Mouse (Mus musculus): ENCODE measurements around the gene Myl10.

The Myl10 gene

DNA sequence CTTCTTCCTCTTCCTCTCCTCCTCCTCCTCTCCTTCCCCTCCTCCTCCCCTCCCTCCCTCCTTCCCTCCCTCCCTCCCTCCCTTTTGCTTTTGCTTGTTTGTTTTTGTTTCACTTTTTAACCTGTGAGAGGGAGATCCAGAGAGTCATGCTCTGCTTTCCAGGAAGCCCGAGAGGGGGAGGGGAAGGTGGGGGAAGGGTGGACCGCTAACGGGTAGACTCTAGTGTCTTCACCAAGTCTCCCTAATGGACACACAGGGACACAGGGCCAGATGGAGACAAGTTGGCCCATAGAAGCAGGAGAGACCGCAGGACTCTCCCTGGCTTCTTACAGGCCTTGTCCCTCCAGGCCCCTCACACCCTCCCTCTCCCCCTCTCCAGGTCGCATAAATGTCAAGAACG lies 2.0 kb downstream of the Myl10 start:
- no peak for TF ChIP-seq GATA4 (IDR thresholded peaks at IDR 0.05; ENCODE audit: insufficient replicate concordance, low read length)

DNA sequence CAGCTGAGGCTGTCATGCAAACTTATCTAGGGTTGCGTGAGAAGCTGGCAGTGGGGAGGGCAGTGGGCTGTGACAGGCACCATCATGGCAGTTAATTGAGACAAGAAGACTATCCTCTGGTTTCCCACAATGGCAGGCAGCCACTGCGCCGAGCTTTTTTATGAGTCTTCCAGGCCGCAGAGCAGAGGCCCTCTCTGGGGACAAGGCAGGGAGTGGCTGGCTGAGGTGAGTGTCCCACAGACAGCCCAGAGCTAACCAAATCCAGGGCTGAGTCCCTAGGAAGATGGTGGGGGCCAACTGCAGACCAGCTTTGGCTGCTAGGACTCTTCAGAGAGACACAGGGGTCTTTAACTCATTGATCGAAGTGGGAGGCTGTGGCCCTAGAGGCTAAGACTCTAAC lies 3.6 kb downstream of the Myl10 start:
- TF ChIP-seq GATA4 (IDR thresholded peaks at IDR 0.05; ENCODE audit: insufficient replicate concordance, low read length) = no peak

DNA sequence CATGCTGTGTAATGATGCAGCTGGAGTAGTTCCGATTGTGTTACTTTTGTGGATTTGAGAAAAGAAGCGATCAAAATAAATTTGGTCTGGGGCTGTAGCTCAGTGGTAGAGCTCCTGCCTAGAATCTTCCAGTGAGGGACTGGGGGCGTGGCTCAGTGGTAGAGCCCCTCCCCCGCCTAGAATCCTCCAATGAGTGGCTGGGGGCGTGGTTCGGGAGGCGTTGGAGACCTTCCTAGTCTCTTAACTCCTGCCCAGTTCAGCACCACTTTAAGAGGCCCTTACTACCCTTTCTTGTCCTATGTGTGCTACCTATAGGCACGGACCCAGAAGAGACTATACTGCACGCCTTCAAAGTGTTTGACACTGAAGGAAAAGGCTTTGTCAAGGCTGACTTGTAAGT lies 4.7 kb downstream of the Myl10 start:
- no peak for TF ChIP-seq GATA4 (IDR thresholded peaks at IDR 0.05; ENCODE audit: insufficient replicate concordance, low read length)

DNA sequence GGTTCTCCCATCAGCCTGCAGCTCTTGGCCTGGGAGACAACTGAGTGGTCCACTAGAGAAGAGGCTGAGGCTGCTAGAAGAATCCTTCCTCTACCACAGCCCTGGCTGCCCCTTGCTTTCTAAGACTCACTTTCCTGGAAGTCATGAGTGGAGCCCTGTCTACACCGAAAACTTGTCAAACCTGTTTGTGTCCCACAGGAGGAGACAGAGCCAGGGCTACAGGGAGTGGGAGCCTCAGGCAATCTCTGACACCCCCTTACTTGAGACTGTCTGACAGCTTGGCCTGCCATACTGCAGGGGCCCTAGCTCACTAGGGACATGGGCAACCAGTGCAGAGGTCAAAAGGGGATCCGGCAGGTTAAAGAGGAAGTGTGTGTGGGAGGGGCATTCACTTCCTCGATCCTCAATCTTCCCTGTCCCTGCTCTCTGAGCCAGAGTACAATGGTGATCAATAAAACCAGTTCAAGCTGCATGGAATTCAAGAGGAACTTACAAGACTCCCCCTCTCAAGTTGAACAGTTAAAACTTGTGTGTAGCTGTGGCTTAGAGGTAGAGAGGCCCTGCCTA lies 9.3 kb downstream of the Myl10 start:
- no peak for TF ChIP-seq GATA4 (IDR thresholded peaks at IDR 0.05; ENCODE audit: insufficient replicate concordance, low read length)

DNA sequence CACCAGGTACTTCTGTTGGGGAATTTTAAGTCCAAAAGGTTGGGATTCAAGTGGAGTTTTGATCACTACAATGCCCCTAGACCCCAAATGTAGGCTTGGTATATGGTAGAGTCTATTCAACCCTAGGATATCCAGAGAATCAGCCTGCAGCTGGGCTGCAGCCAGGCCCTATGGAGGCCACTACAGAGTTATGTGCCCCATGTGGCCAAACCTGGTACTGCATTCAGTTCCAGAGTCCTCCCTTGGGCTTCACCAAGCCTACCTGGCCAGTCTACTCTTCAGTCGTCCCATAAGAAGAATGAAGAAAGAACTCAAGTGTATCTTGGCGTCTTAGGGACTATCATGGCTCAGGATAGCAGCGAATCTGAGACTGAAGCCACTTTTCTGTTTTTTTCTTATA lies 10.8 kb downstream of the Myl10 start:
- no peak for TF ChIP-seq GATA4 (IDR thresholded peaks at IDR 0.05; ENCODE audit: insufficient replicate concordance, low read length)

DNA sequence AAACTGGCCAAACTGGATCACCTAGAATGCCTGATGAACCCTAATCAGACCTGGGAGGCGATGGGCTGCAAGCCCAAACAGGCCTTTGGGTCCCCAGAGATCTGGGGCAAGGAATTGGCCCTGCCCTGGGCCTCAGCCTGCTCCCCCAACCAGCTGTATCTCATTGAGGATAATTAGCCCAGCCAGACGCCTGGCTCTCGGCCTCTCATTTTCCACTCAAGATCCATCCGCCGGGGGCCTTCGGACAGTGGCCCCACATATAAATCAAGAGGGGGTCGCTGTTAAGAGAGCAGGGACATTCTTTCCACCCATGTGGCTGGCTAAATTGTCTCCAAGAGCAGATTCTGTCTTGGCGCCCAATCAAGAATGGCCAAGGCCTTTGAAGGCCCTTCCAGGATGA lies 11.2 kb downstream of the Myl10 start:
- TF ChIP-seq GATA4 (IDR thresholded peaks at IDR 0.05; ENCODE audit: insufficient replicate concordance, low read length) = no peak

DNA sequence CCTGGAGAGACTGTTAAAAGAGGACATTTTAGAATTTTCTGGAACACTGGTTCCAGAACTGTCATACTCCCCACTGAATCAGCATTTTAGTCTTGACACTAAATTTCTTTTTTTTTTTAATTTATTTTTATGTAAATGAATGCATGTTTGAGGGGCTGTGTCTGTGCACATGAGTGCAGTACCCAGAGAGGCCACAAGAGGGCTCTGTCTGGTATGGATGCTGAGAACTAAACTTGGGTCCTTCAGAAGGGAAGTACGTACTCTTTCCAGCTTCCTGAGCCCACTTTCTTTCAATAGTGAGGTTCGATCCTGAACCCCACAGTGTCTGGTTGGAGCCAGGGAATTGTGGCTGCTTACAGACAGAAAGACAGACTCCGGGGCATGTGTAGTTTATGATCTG lies 12.6 kb downstream of the Myl10 start:
- TF ChIP-seq GATA4 (IDR thresholded peaks at IDR 0.05; ENCODE audit: insufficient replicate concordance, low read length) = no peak

DNA sequence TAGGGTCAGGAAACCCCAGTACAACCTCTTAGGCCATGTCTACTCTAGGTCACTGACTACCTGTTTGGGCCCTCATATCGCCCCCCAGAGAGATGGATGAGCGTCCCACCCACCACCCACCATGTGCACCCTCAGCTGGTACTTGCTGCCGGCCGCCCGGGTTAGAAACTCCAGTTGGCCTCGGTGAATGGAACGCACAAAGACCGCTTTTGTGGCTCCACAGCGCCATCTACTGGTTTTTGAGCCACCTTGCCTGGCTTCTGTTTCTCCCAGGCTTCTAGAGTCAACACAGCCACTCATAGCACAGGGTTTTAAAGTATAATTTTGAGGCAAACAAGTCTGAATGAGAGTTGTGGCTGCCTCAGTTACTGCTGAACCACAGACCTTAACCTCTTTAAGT lies 13.9 kb downstream of the Myl10 start:
- no peak for TF ChIP-seq GATA4 (IDR thresholded peaks at IDR 0.05; ENCODE audit: insufficient replicate concordance, low read length)

DNA sequence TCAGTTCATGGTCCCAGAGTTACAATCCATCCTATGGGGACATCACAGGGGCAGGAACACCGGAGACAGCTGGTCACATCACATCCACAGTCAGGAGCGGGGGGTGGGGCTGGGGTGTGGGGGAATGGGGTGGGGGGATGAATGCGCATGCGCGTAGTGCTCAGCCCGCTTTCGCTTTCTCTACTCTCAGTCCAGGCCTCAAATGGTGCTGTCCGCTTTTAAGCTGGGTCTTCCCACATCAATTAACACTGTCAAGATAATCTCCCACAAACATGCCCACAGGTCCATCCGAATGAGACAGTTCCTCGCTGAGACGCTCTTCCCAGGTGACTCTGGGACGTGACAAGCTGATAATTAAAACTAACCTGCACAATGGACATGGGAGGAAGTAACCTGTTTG lies 15.2 kb downstream of the Myl10 start:
- TF ChIP-seq GATA4 (IDR thresholded peaks at IDR 0.05; ENCODE audit: insufficient replicate concordance, low read length) = no peak

DNA sequence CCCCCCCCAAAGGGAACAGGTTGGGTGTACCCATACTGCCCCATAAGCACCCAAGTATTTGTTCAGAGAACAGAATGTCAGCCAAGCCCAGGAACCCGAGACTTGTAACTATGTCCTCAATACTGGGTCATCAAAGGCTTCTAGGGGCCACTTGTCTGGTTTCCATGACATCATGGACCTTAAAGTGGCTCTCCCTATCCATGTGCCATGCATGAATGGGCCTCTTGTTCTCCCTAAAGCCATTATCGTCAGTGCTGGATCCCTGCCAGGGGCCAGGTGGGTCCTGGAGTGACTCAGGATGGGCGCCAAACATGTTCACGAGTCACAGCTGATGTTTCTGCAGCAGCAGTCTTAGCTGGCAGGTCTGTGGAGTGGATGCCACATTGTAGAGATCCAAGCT lies 17.8 kb downstream of the Myl10 start:
- no peak for TF ChIP-seq GATA4 (IDR thresholded peaks at IDR 0.05; ENCODE audit: insufficient replicate concordance, low read length)

DNA sequence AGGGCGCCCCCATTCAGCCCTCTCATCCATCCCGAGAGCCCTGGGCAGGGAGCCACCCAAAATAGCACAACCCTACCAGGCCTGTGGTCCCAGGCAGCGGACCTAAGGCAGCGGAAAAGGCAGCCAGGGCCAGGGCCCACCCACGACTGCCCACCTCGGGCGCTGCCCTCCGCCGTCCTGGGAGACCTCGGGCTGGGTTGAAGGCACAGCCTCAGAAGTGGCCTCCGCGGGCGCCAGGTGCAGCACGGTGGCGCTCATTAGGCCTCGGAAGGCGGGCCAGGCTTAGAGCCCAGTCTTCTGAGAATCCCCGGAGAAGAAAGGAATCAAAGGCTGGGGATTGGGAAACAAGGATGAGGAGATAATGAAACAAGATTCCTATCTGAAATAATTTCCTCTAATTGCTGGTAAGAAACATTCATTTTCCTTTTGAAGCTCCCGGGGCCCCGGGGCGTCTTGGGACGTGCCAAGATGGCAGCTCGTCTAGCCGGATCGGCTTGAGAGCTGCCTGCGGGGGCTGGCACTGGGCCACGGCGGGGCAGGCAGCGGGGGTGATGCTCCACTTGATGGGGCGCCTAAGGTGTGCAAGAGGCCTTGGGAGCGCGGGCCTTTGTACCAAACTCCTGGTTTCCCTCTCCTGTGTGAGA lies 21.4 kb downstream of the Myl10 start:
- no peak for TF ChIP-seq GATA4 (IDR thresholded peaks at IDR 0.05; ENCODE audit: insufficient replicate concordance, low read length)

DNA sequence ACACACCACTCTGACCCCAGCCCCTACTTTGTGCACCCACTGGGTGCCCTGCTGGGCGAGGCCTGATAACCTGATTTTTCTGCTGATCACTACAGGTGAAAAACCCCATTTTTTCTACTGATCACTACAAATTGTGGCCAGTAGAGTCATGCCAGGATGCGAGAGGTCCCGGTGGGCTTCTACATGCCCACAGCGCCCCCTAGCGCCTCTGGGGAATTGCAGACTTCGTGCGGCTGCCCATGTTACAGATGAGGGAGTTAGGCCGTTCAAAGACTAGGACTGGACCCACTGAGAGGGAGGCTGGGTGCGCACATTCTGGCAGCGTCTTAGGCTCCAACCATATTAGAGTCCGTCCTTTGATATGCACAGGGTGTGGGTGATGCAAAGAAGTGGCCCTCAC lies 21.9 kb downstream of the Myl10 start:
- no peak for TF ChIP-seq GATA4 (IDR thresholded peaks at IDR 0.05; ENCODE audit: insufficient replicate concordance, low read length)

DNA sequence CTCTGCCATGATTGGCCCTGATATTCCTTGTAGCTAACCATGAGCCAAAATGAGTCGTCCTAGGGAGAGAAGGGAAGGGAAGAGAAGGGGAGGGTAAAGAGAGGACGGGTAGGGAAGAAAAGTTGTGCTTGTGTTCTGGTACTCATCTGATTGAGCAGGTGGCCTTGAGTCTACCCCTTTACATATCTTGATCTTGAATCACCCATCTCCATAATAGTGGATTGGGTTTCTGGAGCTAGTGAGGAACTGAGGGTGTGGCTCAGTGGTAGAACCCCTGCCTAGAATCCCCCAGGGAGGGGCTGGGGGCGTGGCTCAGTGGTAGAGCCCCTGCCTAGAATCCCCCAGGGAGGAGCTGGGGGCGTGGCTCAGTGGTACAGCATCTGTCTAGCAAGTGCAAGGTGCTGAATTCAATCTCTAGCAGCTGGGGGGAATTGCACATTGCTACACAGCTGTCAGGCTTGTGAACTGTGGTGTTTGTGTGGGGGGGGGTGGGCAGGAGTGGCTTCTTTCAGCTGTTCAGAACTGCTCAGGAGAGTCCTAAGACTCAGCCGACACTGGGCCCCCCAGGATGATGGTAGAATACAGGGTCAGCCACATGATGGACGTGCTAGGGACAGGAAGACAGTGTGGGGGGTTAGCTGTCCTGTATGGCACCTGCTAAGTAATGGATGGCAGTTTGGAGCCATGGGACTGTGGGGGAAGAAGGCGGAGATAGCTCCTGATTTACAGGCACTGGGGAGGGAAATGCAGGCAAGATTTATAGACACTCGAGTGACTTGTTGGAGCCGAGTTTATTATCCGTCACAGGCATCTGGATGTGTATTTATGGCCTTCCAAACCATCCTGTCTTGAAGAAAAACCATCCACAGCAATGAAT lies 24.0 kb downstream of the Myl10 start:
- TF ChIP-seq GATA4 (IDR thresholded peaks at IDR 0.05; ENCODE audit: insufficient replicate concordance, low read length) = no peak

DNA sequence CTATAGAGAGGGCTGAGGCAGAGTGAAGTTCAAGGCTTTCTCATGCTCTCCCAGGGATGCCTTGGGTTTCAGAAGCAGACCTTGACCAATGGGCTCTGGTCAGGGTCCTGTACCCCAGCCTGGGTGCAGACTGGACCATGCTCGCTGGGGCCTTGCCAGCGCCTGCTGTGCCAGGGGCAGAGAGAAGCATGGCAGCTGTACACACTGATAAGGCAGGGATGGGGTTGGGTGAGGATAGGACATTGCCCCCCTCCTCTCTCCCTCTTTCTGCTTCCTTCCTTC lies 24.6 kb downstream of the Myl10 start:
- no peak for TF ChIP-seq GATA4 (IDR thresholded peaks at IDR 0.05; ENCODE audit: insufficient replicate concordance, low read length)

DNA sequence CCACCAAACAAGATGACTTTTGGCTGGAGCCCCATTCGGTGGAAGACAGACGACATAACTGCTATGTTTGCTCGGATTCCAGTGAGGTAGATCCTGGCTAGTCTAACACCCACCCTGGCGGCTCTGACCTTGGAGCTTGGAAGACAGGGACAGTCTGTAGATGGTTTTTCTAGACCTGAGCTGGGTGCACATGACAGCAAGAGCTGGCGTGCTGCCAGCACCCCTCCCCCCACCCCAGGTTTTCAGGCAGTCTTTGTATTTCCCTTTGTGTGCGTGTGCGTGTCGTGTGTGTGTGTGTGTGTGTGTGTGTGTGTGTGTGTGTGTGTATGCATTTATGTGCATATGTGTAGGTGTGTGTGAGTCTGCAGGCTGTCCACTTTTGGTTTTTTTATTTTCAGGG lies 25.7 kb downstream of the Myl10 start:
- TF ChIP-seq GATA4 (IDR thresholded peaks at IDR 0.05; ENCODE audit: insufficient replicate concordance, low read length) = no peak

DNA sequence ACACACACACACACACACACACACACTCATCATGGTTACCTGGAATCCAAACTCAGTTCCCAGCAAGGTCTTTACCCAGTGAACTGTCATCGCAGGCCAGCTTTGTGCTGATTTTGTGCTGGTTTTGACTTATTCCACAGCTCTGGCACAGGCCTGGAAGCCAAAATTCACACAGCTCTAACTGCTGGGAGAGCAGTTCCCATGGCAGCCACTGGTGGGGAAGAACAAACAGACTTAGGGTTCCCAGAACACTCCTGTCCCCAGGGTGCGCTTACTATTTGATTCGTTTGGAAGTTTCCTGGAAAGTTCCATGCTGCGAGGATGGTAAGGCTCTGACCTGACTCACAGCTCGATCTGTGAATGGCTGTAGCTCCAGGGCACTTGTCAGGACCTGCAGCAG lies 28.6 kb downstream of the Myl10 start:
- no peak for TF ChIP-seq GATA4 (IDR thresholded peaks at IDR 0.05; ENCODE audit: insufficient replicate concordance, low read length)

DNA sequence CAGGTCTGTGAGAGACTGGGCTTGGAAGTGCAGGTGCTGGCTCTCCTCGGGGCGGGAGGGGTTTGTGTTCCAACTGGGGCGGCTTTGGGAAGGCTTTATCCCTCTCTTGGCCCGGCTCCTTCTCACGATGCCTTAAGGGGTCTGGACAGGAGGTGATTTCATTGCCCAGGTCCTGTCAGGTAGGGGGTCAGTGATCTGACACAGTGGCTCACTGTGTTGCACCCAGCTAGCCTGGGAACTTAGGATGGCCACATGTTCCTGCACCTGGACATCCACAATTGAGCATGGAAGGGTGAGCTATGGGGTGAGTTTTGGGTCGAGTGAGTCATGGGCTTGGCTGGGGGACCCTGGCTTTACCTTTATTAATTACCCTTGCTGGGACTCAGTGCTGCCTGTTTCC lies 46.0 kb downstream of the Myl10 start:
- no peak for TF ChIP-seq GATA4 (IDR thresholded peaks at IDR 0.05; ENCODE audit: insufficient replicate concordance, low read length)

Measured in liver, adult (tissue).